Mouse (Mus musculus): ENCODE measurements around the gene Rab3ip. TPM values are rescaled to one million over a fixed set of nuclear protein-coding genes. Genes with fewer than 3 reads are reported as not detected.

Gene Rab3ip
- polyA plus RNA-seq, 1 experiment from 2014 or later: 47.3 TPM

DNA sequence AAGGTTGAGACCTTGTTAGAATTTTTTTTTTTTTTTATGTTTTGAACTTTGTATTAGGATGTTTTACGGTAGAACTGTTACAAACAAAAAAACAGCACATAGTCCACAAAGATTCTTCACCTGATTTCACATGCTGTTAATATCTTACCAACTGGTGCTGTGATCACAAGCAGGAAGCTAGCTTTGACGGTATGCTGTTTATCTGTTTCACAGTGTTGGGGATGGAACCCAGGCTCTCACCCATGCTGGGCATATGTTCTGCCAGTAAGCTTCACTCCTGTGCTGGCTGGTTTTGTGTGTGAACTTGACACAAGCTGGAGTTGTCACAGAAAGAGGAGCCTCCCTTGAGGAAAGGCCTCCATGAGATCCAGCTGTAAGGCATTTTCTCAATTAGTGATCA, 27.3 kb upstream of the Rab3ip start:
- Histone ChIP-seq H3K27me3 (ENCODE audit: low read depth, poor library complexity, severe bottlenecking) (no peaks in the 10 kb centered on the region), H3K4me3 (no peak overlapping the region), H3K9me3 (replicated peaks) (no peaks in the 10 kb centered on the region), H3K27ac (replicated peaks) (no peak overlapping the region), H3K4me1 (no peaks in the 10 kb centered on the region), H3K36me3 (no peaks in the 10 kb centered on the region)
- 80% methylated on average over 2 of the region's 2 CpGs for WGBS
- no peak for DNase-seq (ENCODE audit: low spot score)

DNA sequence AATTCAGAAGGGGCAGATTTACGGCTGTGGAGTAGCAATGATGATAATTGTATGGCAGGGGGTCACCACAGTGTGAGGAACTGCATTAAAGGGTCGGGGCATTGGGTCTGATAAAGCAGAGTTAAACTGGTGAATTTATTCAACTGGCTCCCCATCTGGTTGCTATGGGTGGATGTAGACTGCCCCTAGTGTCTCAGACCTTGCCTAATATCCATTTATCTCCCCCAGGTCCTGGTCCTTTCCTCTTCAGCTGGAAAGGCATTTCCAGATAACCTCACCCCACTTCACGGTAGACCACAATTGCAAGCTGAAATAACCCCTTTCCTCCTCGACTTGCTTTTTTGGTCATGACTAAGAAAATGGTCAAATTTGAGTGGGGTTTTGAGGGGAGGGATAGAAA, 26.9 kb upstream of the Rab3ip start:
- Histone ChIP-seq H3K27ac (replicated peaks) (no peak overlapping the region), H3K9me3 (replicated peaks) (no peaks in the 10 kb centered on the region), H3K36me3 (no peaks in the 10 kb centered on the region), H3K4me1 (no peaks in the 10 kb centered on the region), H3K4me3 (no peak overlapping the region), H3K27me3 (ENCODE audit: low read depth, poor library complexity, severe bottlenecking) (no peaks in the 10 kb centered on the region)
- 75% methylated on average over 4 of the region's 4 CpGs for WGBS
- DNase-seq (ENCODE audit: low spot score): no peak

DNA sequence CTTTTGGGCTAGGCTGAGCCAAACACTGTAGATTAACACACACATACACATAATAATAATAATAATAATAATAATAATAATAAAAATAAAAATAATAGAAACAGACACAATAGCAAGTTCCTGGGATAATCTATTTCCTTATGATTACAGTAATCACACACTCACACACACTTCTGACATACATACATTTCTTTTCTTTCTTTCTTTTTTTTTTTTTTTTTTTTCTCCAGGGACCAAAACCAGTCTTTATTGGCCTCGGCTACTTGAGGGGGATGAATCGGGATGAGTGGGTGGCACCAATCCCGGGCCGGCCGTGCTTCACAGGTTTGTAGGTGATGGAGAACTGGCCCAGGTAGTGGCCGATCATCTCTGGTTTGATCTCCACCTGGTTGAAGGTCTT, 21.9 kb upstream of the Rab3ip start, which contains the start of gene Gm10271:
Gm10271 (minus strand) TSS at position 101 of the 400 bp plus-strand sequence.
- DNase-seq (ENCODE audit: low spot score): no peak
- H3K36me3 ChIP-seq: no peaks in the 10 kb centered on the region
- 94% methylated on average over 6 of the region's 6 CpGs for WGBS
- no peaks in the 10 kb centered on the region for H3K9me3 ChIP-seq (replicated peaks)
- H3K4me3 ChIP-seq: no peak within 1 kb of the TSS
- H3K4me1 ChIP-seq: no peaks in the 10 kb centered on the region
- no peaks in the 10 kb centered on the region for H3K27me3 ChIP-seq (ENCODE audit: low read depth, poor library complexity, severe bottlenecking)
- no peak within 1 kb of the TSS for H3K27ac ChIP-seq (replicated peaks)

DNA sequence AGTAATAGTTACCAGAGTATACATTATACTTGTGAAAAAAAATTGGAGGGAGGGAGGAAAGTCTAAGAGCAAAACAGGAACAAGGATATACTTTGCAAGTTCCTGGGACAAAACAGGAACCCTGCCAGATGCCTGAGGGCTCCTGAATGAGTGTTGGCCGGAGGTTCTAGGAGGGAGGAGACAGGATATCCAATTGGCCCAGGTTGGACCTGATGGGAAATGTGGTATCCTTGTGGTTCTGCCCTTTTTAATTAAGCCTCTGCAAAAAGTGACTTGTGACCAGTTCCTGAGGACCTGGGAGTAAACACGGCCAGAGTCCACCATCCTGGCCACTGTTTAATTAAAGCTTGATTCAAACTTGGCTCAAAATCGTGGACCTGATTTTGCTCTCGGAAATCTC, 18.2 kb upstream of the Rab3ip start:
- 88% methylated on average over 4 of the region's 4 CpGs for WGBS

DNA sequence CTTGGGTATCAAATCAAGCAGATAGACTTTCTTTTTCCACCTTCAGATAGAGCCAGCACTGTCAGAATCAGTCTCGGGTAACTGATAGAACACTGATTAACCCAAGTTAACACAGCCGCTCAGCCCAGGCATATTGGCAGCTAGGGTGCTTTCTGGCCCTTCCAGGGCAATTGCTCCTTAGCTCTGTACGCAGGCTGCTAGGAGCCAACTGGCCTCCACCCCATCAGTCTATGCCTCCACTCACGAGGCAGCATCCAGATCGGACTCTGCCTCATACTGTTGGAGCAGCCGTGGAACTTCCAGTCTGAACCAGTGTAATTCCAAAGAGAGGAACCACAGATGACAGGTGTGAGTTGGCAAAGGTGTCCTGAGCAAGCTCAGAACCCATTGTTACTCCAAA, 15.5 kb upstream of the Rab3ip start:
- Histone ChIP-seq H3K4me1 (no peaks in the 10 kb centered on the region), H3K36me3 (no peaks in the 10 kb centered on the region), H3K27ac (replicated peaks) (no peak overlapping the region), H3K4me3 (no peak overlapping the region), H3K27me3 (ENCODE audit: low read depth, poor library complexity, severe bottlenecking) (no peaks in the 10 kb centered on the region), H3K9me3 (replicated peaks) (no peaks in the 10 kb centered on the region)
- no peak for DNase-seq (ENCODE audit: low spot score)
- WGBS: 89% methylated on average over 6 of the region's 6 CpGs

More for the DNA sequence above, 18.2 kb upstream of the Rab3ip start:
- no peak overlapping the region for H3K4me3 ChIP-seq
- no peaks in the 10 kb centered on the region for H3K9me3 ChIP-seq (replicated peaks)
- DNase-seq (ENCODE audit: low spot score): no peak
- H3K27me3 ChIP-seq (ENCODE audit: low read depth, poor library complexity, severe bottlenecking): no peaks in the 10 kb centered on the region
- no peaks in the 10 kb centered on the region for H3K4me1 ChIP-seq
- no peak overlapping the region for H3K27ac ChIP-seq (replicated peaks)
- no peaks in the 10 kb centered on the region for H3K36me3 ChIP-seq

DNA sequence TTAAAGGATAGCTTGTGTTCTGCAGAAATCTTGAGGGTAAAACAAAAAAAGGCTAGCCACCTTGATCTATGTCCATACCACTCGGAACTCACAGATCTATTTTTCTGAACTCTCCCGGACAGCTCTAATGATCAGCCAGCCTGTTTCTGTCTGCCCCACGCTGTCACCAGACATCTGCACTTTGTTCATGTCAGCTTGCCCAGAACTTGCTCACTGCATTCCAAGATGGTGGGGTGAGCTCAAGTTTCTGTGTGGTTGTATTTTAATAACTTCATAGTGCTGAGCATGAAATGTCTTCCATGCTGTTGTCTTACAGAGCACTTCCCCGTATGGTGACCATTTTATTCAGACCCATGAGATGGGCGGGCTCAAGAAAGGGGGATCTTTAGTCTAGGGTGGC, 14.7 kb upstream of the Rab3ip start:
- Histone ChIP-seq H3K4me3 (no peak overlapping the region), H3K9me3 (replicated peaks) (no peaks in the 10 kb centered on the region), H3K27ac (replicated peaks) (no peak overlapping the region), H3K36me3 (no peaks in the 10 kb centered on the region), H3K27me3 (ENCODE audit: low read depth, poor library complexity, severe bottlenecking) (no peaks in the 10 kb centered on the region), H3K4me1 (no peaks in the 10 kb centered on the region)
- DNase-seq (ENCODE audit: low spot score): no peak
- 81% methylated on average over 5 of the region's 5 CpGs for WGBS

DNA sequence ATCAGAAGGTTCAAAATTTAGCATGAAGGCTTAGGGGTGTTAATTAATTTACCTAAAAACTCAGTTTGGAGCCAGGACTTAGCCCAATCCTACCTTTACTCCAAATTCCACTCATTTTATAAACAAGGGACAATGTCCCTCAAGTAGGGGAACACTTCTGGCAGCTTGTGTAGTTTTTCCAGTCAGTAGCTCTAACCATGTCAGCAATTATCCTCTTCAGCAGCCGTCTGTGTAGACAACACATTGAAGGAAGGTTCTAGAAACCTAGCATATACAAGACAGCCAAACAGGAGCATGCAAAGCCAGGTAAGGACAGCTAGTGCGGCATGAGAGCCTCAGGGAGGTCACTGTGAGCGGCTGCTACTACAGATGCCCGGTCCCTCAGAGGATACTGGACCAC, 14.0 kb upstream of the Rab3ip start:
- Histone ChIP-seq H3K27me3 (ENCODE audit: low read depth, poor library complexity, severe bottlenecking) (no peaks in the 10 kb centered on the region), H3K9me3 (replicated peaks) (no peaks in the 10 kb centered on the region), H3K4me3 (no peak overlapping the region), H3K27ac (replicated peaks) (no peak overlapping the region), H3K4me1 (no peaks in the 10 kb centered on the region), H3K36me3 (no peaks in the 10 kb centered on the region)
- DNase-seq (ENCODE audit: low spot score): no peak
- WGBS: 87% methylated on average over 4 of the region's 4 CpGs

DNA sequence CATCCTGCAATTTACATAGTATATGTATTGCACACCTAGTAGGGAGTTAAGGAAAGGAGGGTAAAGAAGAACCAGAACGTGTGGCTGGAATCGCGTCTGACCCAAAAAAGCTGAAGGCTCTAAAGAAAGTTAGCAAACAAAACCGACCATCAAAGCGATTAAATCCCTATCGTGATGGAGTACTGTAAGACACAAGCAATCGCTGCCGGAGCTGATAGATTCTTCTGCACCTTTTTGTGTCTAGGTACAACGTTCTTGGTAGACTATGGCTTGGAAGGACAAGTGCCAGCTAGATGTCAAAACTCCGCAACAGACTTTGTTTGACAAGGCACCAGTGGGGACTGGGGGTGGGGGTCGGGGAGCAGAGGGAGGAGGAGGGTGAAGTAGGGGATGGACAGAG, 13.5 kb upstream of the Rab3ip start:
- 89% methylated on average over 11 of the region's 11 CpGs for WGBS
- H3K4me1 ChIP-seq: no peaks in the 10 kb centered on the region
- no peaks in the 10 kb centered on the region for H3K36me3 ChIP-seq
- no peak overlapping the region for H3K4me3 ChIP-seq
- H3K9me3 ChIP-seq (replicated peaks): no peaks in the 10 kb centered on the region
- no peak for DNase-seq (ENCODE audit: low spot score)
- H3K27ac ChIP-seq (replicated peaks): no peak overlapping the region
- no peaks in the 10 kb centered on the region for H3K27me3 ChIP-seq (ENCODE audit: low read depth, poor library complexity, severe bottlenecking)

DNA sequence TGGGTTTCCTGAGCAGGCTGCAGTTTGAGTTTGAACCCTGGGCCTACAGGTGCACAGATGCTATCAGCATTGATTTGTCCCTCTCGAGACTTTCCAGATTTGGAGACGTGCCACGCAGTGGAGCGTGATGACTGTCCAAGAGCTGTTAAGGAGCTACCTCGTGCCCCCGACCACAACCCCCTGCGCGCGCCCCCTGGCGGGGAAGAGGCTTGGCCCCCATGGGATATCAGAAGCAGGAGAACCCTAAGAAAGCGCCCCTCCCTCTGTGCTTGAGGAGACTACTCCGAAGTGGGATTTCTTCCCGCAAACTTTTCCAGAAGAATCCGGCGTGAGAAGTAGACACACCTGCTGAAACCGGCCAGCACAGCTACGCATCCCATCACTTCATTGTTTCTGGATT, 12.2 kb upstream of the Rab3ip start:
- no peak overlapping the region for H3K27ac ChIP-seq (replicated peaks)
- H3K4me3 ChIP-seq: no peak overlapping the region
- no peak for DNase-seq (ENCODE audit: low spot score)
- H3K27me3 ChIP-seq (ENCODE audit: low read depth, poor library complexity, severe bottlenecking): no peaks in the 10 kb centered on the region
- no peaks in the 10 kb centered on the region for H3K4me1 ChIP-seq
- H3K9me3 ChIP-seq (replicated peaks): no peaks in the 10 kb centered on the region
- H3K36me3 ChIP-seq: no peaks in the 10 kb centered on the region
- 56% methylated on average over 17 of the region's 17 CpGs for WGBS

DNA sequence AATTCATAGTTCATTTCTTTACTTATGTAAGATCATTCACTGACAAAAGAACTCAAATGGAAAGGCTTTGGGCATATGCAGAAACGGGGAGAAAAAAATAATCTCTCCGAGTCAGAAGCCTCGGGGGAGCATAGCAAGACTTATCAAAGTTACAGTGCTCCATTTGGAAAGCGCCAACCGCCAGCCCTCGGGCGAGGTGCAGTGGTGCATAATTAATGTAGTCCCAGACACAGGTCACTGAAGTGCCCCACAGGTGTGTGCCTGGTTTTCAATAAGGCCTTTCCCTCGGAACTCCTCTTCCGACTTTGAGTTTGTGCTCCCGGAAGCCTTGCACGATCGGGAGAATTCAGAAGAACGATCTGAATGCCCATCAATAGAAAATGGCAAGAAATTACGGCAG, 11.6 kb upstream of the Rab3ip start:
- no peaks in the 10 kb centered on the region for H3K27me3 ChIP-seq (ENCODE audit: low read depth, poor library complexity, severe bottlenecking)
- 83% methylated on average over 14 of the region's 14 CpGs for WGBS
- H3K36me3 ChIP-seq: no peaks in the 10 kb centered on the region
- no peak for DNase-seq (ENCODE audit: low spot score)
- no peaks in the 10 kb centered on the region for H3K9me3 ChIP-seq (replicated peaks)
- no peak overlapping the region for H3K4me3 ChIP-seq
- H3K27ac ChIP-seq (replicated peaks): no peak overlapping the region
- no peaks in the 10 kb centered on the region for H3K4me1 ChIP-seq

DNA sequence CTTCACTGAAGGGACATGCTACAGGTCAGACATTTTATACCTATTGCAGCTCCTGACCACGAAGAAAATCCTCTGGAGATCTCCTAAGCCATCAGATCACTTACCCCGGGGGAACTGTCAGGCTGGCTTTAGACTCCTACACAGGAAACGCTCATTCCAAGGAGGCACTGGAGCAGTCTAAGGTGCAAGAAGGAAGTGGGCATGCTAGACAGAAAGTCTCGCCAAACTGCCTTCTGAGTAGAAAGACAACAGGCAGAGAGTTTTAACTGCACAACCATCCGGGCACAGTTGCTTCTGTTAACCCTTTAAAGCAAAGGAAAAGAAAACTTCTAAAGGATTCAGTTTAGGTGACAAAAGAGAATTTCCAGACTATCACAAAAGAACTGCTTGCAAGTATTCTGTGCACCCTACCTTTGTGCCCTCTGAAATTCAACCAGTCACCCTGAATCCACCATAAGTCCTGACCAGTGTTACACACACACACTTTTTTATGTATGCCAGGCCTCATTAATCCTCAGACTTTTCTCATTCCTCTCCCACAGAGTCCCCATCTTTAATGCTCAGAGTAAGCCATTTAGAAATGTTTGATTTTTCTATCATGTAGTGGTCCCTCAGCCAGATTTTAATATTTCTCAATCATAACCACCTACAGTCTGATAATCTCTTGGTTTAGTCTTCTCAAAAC, 7.4 kb upstream of the Rab3ip start:
- no peak overlapping the region for H3K27ac ChIP-seq (replicated peaks)
- no peak for DNase-seq (ENCODE audit: low spot score)
- H3K9me3 ChIP-seq (replicated peaks): no peaks in the 10 kb centered on the region
- H3K27me3 ChIP-seq (ENCODE audit: low read depth, poor library complexity, severe bottlenecking): no peaks in the 10 kb centered on the region
- 61% methylated on average over 5 of the region's 5 CpGs for WGBS
- no peaks in the 10 kb centered on the region for H3K36me3 ChIP-seq
- H3K4me3 ChIP-seq: no peak overlapping the region
- H3K4me1 ChIP-seq: no peaks in the 10 kb centered on the region

DNA sequence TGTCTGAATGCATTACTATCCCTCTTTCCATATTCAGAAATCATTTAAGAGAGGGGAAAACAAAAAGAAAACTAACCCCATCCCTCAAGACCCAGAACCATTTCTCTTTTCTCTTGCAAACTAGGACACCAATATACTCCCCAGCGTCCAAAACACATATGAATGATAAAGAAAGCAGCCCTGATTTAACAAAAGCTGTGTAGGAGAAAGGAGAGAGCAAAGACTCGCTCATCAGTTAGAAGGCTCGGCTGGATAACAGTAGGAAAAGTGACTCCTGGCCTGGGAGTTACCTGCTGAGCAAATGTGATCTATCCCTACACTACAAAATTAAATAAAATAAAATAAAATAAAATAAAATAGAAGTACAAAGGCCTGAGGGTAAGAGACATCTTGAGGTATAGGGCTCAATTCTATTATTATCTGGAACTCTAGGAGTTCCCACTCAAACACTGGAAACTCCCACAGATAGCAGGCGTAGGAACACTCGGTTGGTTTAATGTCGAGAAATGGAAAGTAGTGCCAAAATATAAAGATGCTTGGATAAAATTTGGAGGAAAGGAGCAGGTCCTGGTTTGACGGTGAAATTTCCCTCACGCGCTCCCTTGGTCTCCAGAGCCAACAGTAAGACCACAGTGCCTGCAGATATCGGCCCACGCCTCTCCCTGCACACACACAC, 6.1 kb upstream of the Rab3ip start:
- 92% methylated on average over 11 of the region's 11 CpGs for WGBS
- Histone ChIP-seq H3K36me3 (no peaks in the 10 kb centered on the region), H3K4me1 (no peaks in the 10 kb centered on the region), H3K9me3 (replicated peaks) (0 out of 2 replicates have a peak, but pooled peaks cover 5% of the 10 kb centered on the region), H3K4me3 (no peak overlapping the region), H3K27ac (replicated peaks) (no peak overlapping the region), H3K27me3 (ENCODE audit: low read depth, poor library complexity, severe bottlenecking) (no peaks in the 10 kb centered on the region)
- DNase-seq (ENCODE audit: low spot score): no peak

DNA sequence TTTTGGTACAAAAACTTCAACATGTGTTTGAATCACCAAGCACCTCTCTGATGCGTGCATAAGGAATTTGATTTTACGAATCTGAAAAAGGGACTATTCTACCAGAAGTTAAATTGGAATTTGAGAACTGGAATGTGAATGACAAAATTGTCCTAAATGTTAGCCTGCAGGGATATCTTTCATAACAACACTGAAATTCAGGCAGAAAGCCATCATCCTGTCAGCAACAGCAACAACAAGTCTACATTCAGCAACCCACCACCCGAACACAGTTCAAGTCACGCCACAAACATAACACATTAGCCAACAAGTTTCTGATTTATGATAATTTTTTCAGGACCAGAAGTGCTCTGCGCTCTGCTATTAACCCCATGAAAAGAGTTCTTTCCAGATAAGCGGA, 4.6 kb upstream of the Rab3ip start:
- 96% methylated on average over 6 of the region's 6 CpGs for WGBS
- no peaks in the 10 kb centered on the region for H3K36me3 ChIP-seq
- H3K4me1 ChIP-seq: peaks cover 7% of the 10 kb centered on the region
- H3K27me3 ChIP-seq (ENCODE audit: low read depth, poor library complexity, severe bottlenecking): no peaks in the 10 kb centered on the region
- 0 out of 2 replicates have a peak, but pooled peaks cover 5% of the 10 kb centered on the region for H3K9me3 ChIP-seq (replicated peaks)
- no peak for DNase-seq (ENCODE audit: low spot score)
- no peak overlapping the region for H3K4me3 ChIP-seq
- no peak overlapping the region for H3K27ac ChIP-seq (replicated peaks)

Data from midbrain, embryonic 10.5 days (tissue).